Mouse (Mus musculus) lung, postnatal 0 days (tissue): Measurements from ENCODE around the gene Gm826.

Source experiments
- CTCF ChIP-seq: IDR thresholded peaks from 2 replicates; pipeline ENCODE4 v1.5.1; 2016; ENCODE audit warnings: antibody characterized with exemption, mild to moderate bottlenecking
- EP300 ChIP-seq: IDR thresholded peaks from 2 replicates; pipeline ENCODE4 v1.6.1; 2016; ENCODE audit warnings: antibody characterized with exemption, mild to moderate bottlenecking, control low read depth

DNA sequence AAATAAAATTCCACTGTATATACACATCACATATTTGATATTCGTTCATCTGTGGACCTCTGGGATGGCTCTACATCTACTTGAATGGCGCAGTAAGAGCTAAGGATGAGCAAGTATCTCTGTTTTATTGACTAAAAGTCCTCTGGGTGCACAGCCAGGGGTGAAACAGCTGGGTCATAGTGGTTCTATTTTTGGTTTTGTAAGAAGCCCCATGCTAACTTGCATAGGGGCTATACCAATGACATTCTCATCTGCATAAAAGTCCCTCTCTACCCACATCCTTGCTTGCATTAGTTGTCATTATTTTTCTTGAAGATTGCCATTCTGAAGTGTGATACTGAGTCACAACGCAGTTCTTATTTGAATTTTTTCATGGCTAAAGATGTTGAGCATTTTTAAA is 28.9 kb downstream of the Gm826 start:
- TF ChIP-seq EP300 (no peak), CTCF (no peak)
